Mouse (Mus musculus) hindbrain, embryonic 10.5 days (tissue): ENCODE results near the gene Elovl6. TPM values are rescaled to one million over a fixed set of nuclear protein-coding genes. Genes with fewer than 3 reads are reported as not detected.

ENCODE experiments used
- DNase-seq: peaks from one replicate; pipeline ENCODE4 v3.0.0-alpha.2; 2017; ENCODE audit warnings: low spot score
- H3K27ac ChIP-seq: fragments of 300-500 bp; sonication (generic); 2 replicates; pipeline ENCODE4 v1.5.1; 2016; ENCODE audit warnings: mild to moderate bottlenecking, moderate library complexity
- H3K27me3 ChIP-seq: fragments of 300-500 bp; sonication (generic); 2 replicates; pipeline ENCODE4 v1.6.1; 2016; ENCODE audit warnings: mild to moderate bottlenecking; ENCODE audit not compliant: poor library complexity, insufficient read depth, severe bottlenecking
- H3K36me3 ChIP-seq: fragments of 300-500 bp; sonication (generic); 2 replicates; pipeline ENCODE4 v1.6.1; 2016; ENCODE audit warnings: mild to moderate bottlenecking, moderate library complexity
- H3K4me1 ChIP-seq: fragments of 300-500 bp; sonication (generic); replicated peaks from 2 replicates; pipeline ENCODE4 v1.6.1; 2016; ENCODE audit warnings: mild to moderate bottlenecking
- H3K4me3 ChIP-seq: fragments of 300-500 bp; sonication (generic); 2 replicates; pipeline ENCODE4 v1.5.1; 2016; ENCODE audit warnings: mild to moderate bottlenecking, moderate library complexity
- H3K9me3 ChIP-seq: fragments of 300-500 bp; sonication (generic); 2 replicates; pipeline ENCODE4 v1.6.1; 2016; ENCODE audit warnings: mild to moderate bottlenecking, moderate library complexity
- WGBS: fragments of 180-500 bp; shearing (Covaris S2); methylation state at CpG from one replicate; pipeline ENCODE4 v1.1.7; 2016; 5-methylcytosine and 5-hydroxymethylcytosine counted together
- polyA plus RNA-seq: library from polyadenylated mRNA; unstranded; fragments of >200 nt; fragmentation: Nextera tagmentation; extraction: Ambion mirVana; gene quantifications from 2 replicates; pipeline ENCODE4 v1.2.1, GENCODE M21; 2016

The Elovl6 gene
- polyA plus RNA-seq, 1 experiment from 2014 or later, result 35.3 TPM

GRCm38 (mm10) chr3:129647312-129647711 lies 115.2 kb downstream of the Elovl6 start:
- 89% methylated on average over 10 of the region's 10 CpGs for WGBS

GRCm38 (mm10) chr3:129648598-129648997 lies 116.4 kb downstream of the Elovl6 start:
- WGBS, result 79% methylated on average over 5 of the region's 5 CpGs
- H3K36me3 ChIP-seq, result no peaks in the 10 kb centered on the region
- H3K9me3 ChIP-seq, result no peaks in the 10 kb centered on the region
- H3K27me3 ChIP-seq, result no peaks in the 10 kb centered on the region
- H3K27ac ChIP-seq, result no peak overlapping the region
- DNase-seq, result no peak
- H3K4me1 ChIP-seq, result peaks cover 19% of the 10 kb centered on the region
- no peak overlapping the region for H3K4me3 ChIP-seq

More at GRCm38 (mm10) chr3:129647312-129647711, 115.2 kb downstream of the Elovl6 start:
- no peak overlapping the region for H3K27ac ChIP-seq
- H3K36me3 ChIP-seq, result no peaks in the 10 kb centered on the region
- H3K4me1 ChIP-seq, result peaks cover 24% of the 10 kb centered on the region
- no peaks in the 10 kb centered on the region for H3K27me3 ChIP-seq
- no peak for DNase-seq
- no peaks in the 10 kb centered on the region for H3K9me3 ChIP-seq
- no peak overlapping the region for H3K4me3 ChIP-seq

- DNase-seq, result no peak
- no peaks in the 10 kb centered on the region for H3K9me3 ChIP-seq
- no peak overlapping the region for H3K4me3 ChIP-seq
- no peaks in the 10 kb centered on the region for H3K36me3 ChIP-seq
- no peak overlapping the region for H3K27ac ChIP-seq
- H3K27me3 ChIP-seq, result no peaks in the 10 kb centered on the region
- WGBS, result 71% methylated on average over 8 of the region's 8 CpGs
- peaks cover 17% of the 10 kb centered on the region for H3K4me1 ChIP-seq
Measured at GRCm38 (mm10) chr3:129649586-129650292, 117.6 kb downstream of the Elovl6 start.

GRCm38 (mm10) chr3:129650293-129650612 lies 118.1 kb downstream of the Elovl6 start:
- no peaks in the 10 kb centered on the region for H3K9me3 ChIP-seq
- no peak overlapping the region for H3K4me3 ChIP-seq
- no peaks in the 10 kb centered on the region for H3K36me3 ChIP-seq
- peaks cover 17% of the 10 kb centered on the region for H3K4me1 ChIP-seq
- no peak overlapping the region for H3K27ac ChIP-seq
- DNase-seq, result no peak
- H3K27me3 ChIP-seq, result no peaks in the 10 kb centered on the region

- 16% methylated on average over 1 of the region's 1 CpGs for WGBS
- Histone ChIP-seq H3K4me1 (peaks cover 10% of the 10 kb centered on the region; the same call in 1 of the 2 replicates), H3K27me3 (no peaks in the 10 kb centered on the region), H3K4me3 (no peak overlapping the region), H3K9me3 (no peaks in the 10 kb centered on the region), H3K36me3 (no peaks in the 10 kb centered on the region), H3K27ac (no peak overlapping the region)
- DNase-seq, result no peak
Measured at GRCm38 (mm10) chr3:129650931-129651330, 118.8 kb downstream of the Elovl6 start.

GRCm38 (mm10) chr3:129651765-129652164 lies 119.6 kb downstream of the Elovl6 start:
- DNase-seq, result no peak
- H3K27ac ChIP-seq, result no peak overlapping the region
- no peaks in the 10 kb centered on the region for H3K36me3 ChIP-seq
- no peaks in the 10 kb centered on the region for H3K27me3 ChIP-seq
- WGBS, result 87% methylated on average over 8 of the region's 8 CpGs
- H3K4me1 ChIP-seq, result 0 out of 2 replicates have a peak, but pooled peaks cover 10% of the 10 kb centered on the region
- H3K9me3 ChIP-seq, result no peaks in the 10 kb centered on the region
- H3K4me3 ChIP-seq, result no peak overlapping the region

- DNase-seq, result no peak
- Histone ChIP-seq H3K36me3 (no peaks in the 10 kb centered on the region), H3K27me3 (no peaks in the 10 kb centered on the region), H3K4me3 (no peak overlapping the region), H3K9me3 (no peaks in the 10 kb centered on the region), H3K4me1 (0 out of 2 replicates have a peak, but pooled peaks cover 10% of the 10 kb centered on the region), H3K27ac (no peak overlapping the region)
- 87% methylated on average over 4 of the region's 4 CpGs for WGBS
Measured at GRCm38 (mm10) chr3:129652476-129652875, 120.3 kb downstream of the Elovl6 start.

- Histone ChIP-seq H3K27ac (no peak overlapping the region), H3K27me3 (no peaks in the 10 kb centered on the region), H3K4me1 (no peaks in the 10 kb centered on the region), H3K36me3 (no peaks in the 10 kb centered on the region), H3K9me3 (no peaks in the 10 kb centered on the region), H3K4me3 (no peak overlapping the region)
- 77% methylated on average over 4 of the region's 4 CpGs for WGBS
- DNase-seq, result no peak
Measured at GRCm38 (mm10) chr3:129656540-129656939, 124.4 kb downstream of the Elovl6 start.

GRCm38 (mm10) chr3:129657222-129657621 lies 125.1 kb downstream of the Elovl6 start:
- 91% methylated on average over 9 of the region's 9 CpGs for WGBS
- no peak for DNase-seq
- H3K27ac ChIP-seq, result no peak overlapping the region
- H3K36me3 ChIP-seq, result no peaks in the 10 kb centered on the region
- no peaks in the 10 kb centered on the region for H3K27me3 ChIP-seq
- no peaks in the 10 kb centered on the region for H3K9me3 ChIP-seq
- H3K4me3 ChIP-seq, result no peak overlapping the region
- no peaks in the 10 kb centered on the region for H3K4me1 ChIP-seq

GRCm38 (mm10) chr3:129657775-129658174 lies 125.6 kb downstream of the Elovl6 start:
- Histone ChIP-seq H3K27ac (no peak overlapping the region), H3K36me3 (no peaks in the 10 kb centered on the region), H3K4me1 (no peaks in the 10 kb centered on the region), H3K4me3 (no peak overlapping the region), H3K9me3 (no peaks in the 10 kb centered on the region), H3K27me3 (no peaks in the 10 kb centered on the region)
- DNase-seq, result no peak
- WGBS, result 95% methylated on average over 11 of the region's 11 CpGs

GRCm38 (mm10) chr3:129658776-129659175 lies 126.6 kb downstream of the Elovl6 start:
- no peaks in the 10 kb centered on the region for H3K9me3 ChIP-seq
- no peaks in the 10 kb centered on the region for H3K27me3 ChIP-seq
- WGBS, result 94% methylated on average over 7 of the region's 7 CpGs
- no peak overlapping the region for H3K27ac ChIP-seq
- no peaks in the 10 kb centered on the region for H3K36me3 ChIP-seq
- DNase-seq, result no peak
- H3K4me3 ChIP-seq, result no peak overlapping the region
- H3K4me1 ChIP-seq, result no peaks in the 10 kb centered on the region

GRCm38 (mm10) chr3:129663906-129664305 lies 131.8 kb downstream of the Elovl6 start:
- no peak for DNase-seq
- Histone ChIP-seq H3K4me1 (no peaks in the 10 kb centered on the region), H3K36me3 (no peaks in the 10 kb centered on the region), H3K9me3 (0 out of 2 replicates have a peak, but pooled peaks cover 2% of the 10 kb centered on the region), H3K27ac (no peak overlapping the region), H3K27me3 (no peaks in the 10 kb centered on the region), H3K4me3 (no peak overlapping the region)
- 92% methylated on average over 2 of the region's 2 CpGs for WGBS

- Histone ChIP-seq H3K27me3 (no peaks in the 10 kb centered on the region), H3K27ac (no peak overlapping the region), H3K36me3 (no peaks in the 10 kb centered on the region), H3K9me3 (no peaks in the 10 kb centered on the region), H3K4me1 (no peaks in the 10 kb centered on the region), H3K4me3 (no peak overlapping the region)
- WGBS, result 93% methylated on average over 7 of the region's 7 CpGs
- DNase-seq, result no peak
Measured at GRCm38 (mm10) chr3:129675923-129676322, 143.8 kb downstream of the Elovl6 start.

GRCm38 (mm10) chr3:129680258-129680657 lies 148.1 kb downstream of the Elovl6 start:
- no peaks in the 10 kb centered on the region for H3K4me1 ChIP-seq
- DNase-seq, result no peak
- H3K27ac ChIP-seq, result no peak overlapping the region
- H3K4me3 ChIP-seq, result no peak overlapping the region
- H3K9me3 ChIP-seq, result no peaks in the 10 kb centered on the region
- no peaks in the 10 kb centered on the region for H3K36me3 ChIP-seq
- WGBS, result 74% methylated on average over 5 of the region's 5 CpGs
- no peaks in the 10 kb centered on the region for H3K27me3 ChIP-seq
